Mouse (Mus musculus): ENCODE measurements around the gene Plin3. TPM values are rescaled to one million over a fixed set of nuclear protein-coding genes. Genes with fewer than 3 reads are reported as not detected.

Plin3 gene
- polyA plus RNA-seq, 1 experiment from 2014 or later = 12.3 TPM

- Histone ChIP-seq H3K9ac (ENCODE audit: low read depth, low read length) (peak overlapping the region; percentile 95), H3K4me3 (ENCODE audit: low read depth, low read length) (peak overlapping the region; percentile 90), H3K27ac (ENCODE audit: low read length) (peak overlapping the region; percentile 96), H3K27me3 (ENCODE audit: control insufficient read depth, insufficient read depth, low read depth, low read length) (no peaks in the 10 kb centered on the region), H3K4me1 (ENCODE audit: control insufficient read depth, insufficient read depth, low read length) (peaks cover 35% of the 10 kb centered on the region), H3K36me3 (ENCODE audit: control insufficient read depth, insufficient read depth, low read length) (no peaks in the 10 kb centered on the region), H3K4me2 (ENCODE audit: low read length) (peak overlapping the region; percentile 76), H3K9me3 (replicated peaks; ENCODE audit: control insufficient read depth, low read length, poor library complexity, severe bottlenecking) (no peaks in the 10 kb centered on the region)
- peak; percentile 46; the same call in 1 of the 2 replicates for ATAC-seq
- 1% methylated on average over 59 of the region's 67 CpGs for WGBS
These were observed 33.8 kb upstream of the Plin3 start for GRCm38 (mm10) chr17:56326153-56327147.

- Histone ChIP-seq H3K9me3 (replicated peaks; ENCODE audit: control insufficient read depth, low read length, poor library complexity, severe bottlenecking) (no peaks in the 10 kb centered on the region), H3K9ac (ENCODE audit: low read depth, low read length) (peak within 1 kb of the TSS; percentile 95), H3K36me3 (ENCODE audit: control insufficient read depth, insufficient read depth, low read length) (no peaks in the 10 kb centered on the region), H3K27me3 (ENCODE audit: control insufficient read depth, insufficient read depth, low read depth, low read length) (no peaks in the 10 kb centered on the region), H3K4me2 (ENCODE audit: low read length) (peak within 1 kb of the TSS; percentile 76), H3K27ac (ENCODE audit: low read length) (peak within 1 kb of the TSS; percentile 96), H3K4me3 (ENCODE audit: low read depth, low read length) (peak within 1 kb of the TSS; percentile 90), H3K4me1 (ENCODE audit: control insufficient read depth, insufficient read depth, low read length) (peaks cover 28% of the 10 kb centered on the region)
- WGBS = under 1% methylated on average over 50 of the region's 57 CpGs
- ATAC-seq = peak; percentile 100
These were observed 32.9 kb upstream of the Plin3 start, which contains the start of gene Kdm4b for GRCm38 (mm10) chr17:56325450-56326152. Gene Kdm4b (plus strand): TSS chr17:56326062.

- Histone ChIP-seq H3K27me3 (ENCODE audit: control insufficient read depth, insufficient read depth, low read depth, low read length) (no peaks in the 10 kb centered on the region), H3K36me3 (ENCODE audit: control insufficient read depth, insufficient read depth, low read length) (no peaks in the 10 kb centered on the region), H3K27ac (ENCODE audit: low read length) (no peak overlapping the region), H3K4me1 (ENCODE audit: control insufficient read depth, insufficient read depth, low read length) (peaks cover 20% of the 10 kb centered on the region), H3K9ac (ENCODE audit: low read depth, low read length) (no peak overlapping the region), H3K9me3 (replicated peaks; ENCODE audit: control insufficient read depth, low read length, poor library complexity, severe bottlenecking) (no peaks in the 10 kb centered on the region), H3K4me3 (ENCODE audit: low read depth, low read length) (no peak overlapping the region), H3K4me2 (ENCODE audit: low read length) (no peak overlapping the region)
- 75% methylated on average over 3 of the region's 3 CpGs for WGBS
- ATAC-seq = no peak
These were observed 31.7 kb upstream of the Plin3 start for GRCm38 (mm10) chr17:56324419-56324818.

DNA sequence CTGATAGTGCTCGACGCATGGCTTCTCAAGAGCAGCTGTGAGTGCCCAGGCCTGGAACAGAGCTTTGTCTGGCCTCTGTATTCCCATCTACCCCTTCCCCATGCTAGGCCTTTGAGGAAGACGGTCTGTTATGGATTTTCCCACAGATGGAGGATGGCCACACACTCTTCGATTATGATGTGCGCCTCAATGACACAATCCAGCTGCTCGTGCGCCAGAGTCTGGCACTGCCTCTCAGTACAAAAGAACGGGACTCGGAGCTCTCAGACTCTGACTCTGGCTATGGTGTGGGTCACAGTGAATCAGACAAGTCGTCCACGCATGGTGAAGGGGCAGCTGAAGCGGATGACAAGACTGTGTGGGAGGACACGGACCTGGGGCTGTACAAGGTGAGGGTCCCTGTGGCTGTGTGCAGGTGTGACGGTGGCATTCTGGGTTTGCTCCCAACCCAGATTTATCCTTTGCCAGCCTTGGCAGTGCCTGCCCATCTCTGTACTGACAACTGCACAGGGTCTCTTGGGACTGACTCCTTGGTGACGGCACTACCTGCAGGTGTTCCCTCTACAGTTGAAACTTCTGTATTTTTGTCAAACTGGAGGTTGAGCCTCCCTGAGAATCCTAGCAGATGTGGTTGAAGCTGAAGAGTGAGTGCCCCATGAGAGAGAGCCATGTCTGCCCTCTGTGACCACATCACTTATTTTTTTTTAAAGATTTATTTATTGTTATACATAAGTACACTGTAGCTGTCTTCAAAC, 16.7 kb upstream of the Plin3 start:
- WGBS = 90% methylated on average over 15 of the region's 15 CpGs
- Histone ChIP-seq H3K4me2 (ENCODE audit: low read length) (no peak overlapping the region), H3K36me3 (ENCODE audit: control insufficient read depth, insufficient read depth, low read length) (no peaks in the 10 kb centered on the region; the same call in 1 of the 2 replicates), H3K9ac (ENCODE audit: low read depth, low read length) (no peak overlapping the region), H3K27me3 (ENCODE audit: control insufficient read depth, insufficient read depth, low read depth, low read length) (no peaks in the 10 kb centered on the region), H3K4me3 (ENCODE audit: low read depth, low read length) (no peak overlapping the region), H3K9me3 (replicated peaks; ENCODE audit: control insufficient read depth, low read length, poor library complexity, severe bottlenecking) (no peaks in the 10 kb centered on the region), H3K27ac (ENCODE audit: low read length) (no peak overlapping the region), H3K4me1 (ENCODE audit: control insufficient read depth, insufficient read depth, low read length) (0 out of 2 replicates have a peak, but pooled peaks cover 3% of the 10 kb centered on the region)
- ATAC-seq = no peak

DNA sequence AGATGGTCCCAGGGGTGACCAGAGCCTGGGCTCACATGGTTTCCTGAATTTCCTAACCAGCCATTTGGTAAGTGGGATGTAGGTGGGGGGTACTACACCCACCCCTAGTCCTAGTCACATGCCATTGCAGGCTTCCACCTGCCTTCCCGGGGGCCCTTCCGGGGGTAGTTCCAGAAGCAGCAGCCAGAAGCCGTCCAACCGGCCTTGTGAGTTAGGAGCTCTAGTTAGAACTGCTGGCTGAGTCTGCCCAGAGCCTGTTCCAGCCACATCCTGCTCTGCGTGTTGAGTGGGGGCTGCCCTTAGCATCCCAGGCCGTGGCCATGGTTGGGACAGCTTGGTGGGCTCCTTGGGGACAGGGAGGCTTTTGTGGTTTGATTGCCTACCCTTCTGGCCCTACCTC, 15.4 kb upstream of the Plin3 start:
- Histone ChIP-seq H3K27me3 (ENCODE audit: control insufficient read depth, insufficient read depth, low read depth, low read length) (no peaks in the 10 kb centered on the region), H3K9me3 (replicated peaks; ENCODE audit: control insufficient read depth, low read length, poor library complexity, severe bottlenecking) (no peaks in the 10 kb centered on the region), H3K9ac (ENCODE audit: low read depth, low read length) (no peak overlapping the region), H3K36me3 (ENCODE audit: control insufficient read depth, insufficient read depth, low read length) (no peaks in the 10 kb centered on the region; the same call in 1 of the 2 replicates), H3K4me2 (ENCODE audit: low read length) (no peak overlapping the region), H3K27ac (ENCODE audit: low read length) (no peak overlapping the region), H3K4me3 (ENCODE audit: low read depth, low read length) (no peak overlapping the region), H3K4me1 (ENCODE audit: control insufficient read depth, insufficient read depth, low read length) (peaks cover 8% of the 10 kb centered on the region; the same call in 1 of the 2 replicates)
- no peak for ATAC-seq
- 88% methylated on average over 6 of the region's 6 CpGs for WGBS

DNA sequence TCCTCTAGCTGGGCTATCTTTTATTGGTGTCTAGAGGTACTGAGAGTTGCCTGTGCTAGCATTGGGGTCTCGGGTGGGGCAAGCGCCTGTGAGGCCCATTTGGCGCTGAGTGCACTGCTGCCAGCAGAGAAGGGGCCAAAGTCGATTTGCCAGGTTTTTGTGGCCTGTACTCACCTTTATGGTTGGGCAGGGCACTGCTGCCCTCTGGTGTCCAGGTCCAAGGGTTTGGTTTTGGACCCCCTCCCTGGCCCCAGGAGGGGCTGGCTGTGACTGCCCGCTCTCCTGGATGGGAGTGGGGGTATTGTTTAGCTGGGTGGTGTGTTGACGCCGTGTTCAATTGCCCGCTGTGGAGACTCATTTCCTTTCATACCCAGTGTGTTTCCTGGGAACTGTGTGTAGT, 13.2 kb upstream of the Plin3 start:
- ATAC-seq = no peak
- H3K9me3 ChIP-seq (replicated peaks; ENCODE audit: control insufficient read depth, low read length, poor library complexity, severe bottlenecking) = no peaks in the 10 kb centered on the region
- no peak overlapping the region for H3K4me2 ChIP-seq (ENCODE audit: low read length)
- 59% methylated on average over 8 of the region's 8 CpGs for WGBS
- H3K27ac ChIP-seq (ENCODE audit: low read length) = no peak overlapping the region
- H3K4me3 ChIP-seq (ENCODE audit: low read depth, low read length) = no peak overlapping the region
- peaks cover 8% of the 10 kb centered on the region; the same call in 1 of the 2 replicates for H3K4me1 ChIP-seq (ENCODE audit: control insufficient read depth, insufficient read depth, low read length)
- H3K36me3 ChIP-seq (ENCODE audit: control insufficient read depth, insufficient read depth, low read length) = no peaks in the 10 kb centered on the region
- no peak overlapping the region for H3K9ac ChIP-seq (ENCODE audit: low read depth, low read length)
- no peaks in the 10 kb centered on the region for H3K27me3 ChIP-seq (ENCODE audit: control insufficient read depth, insufficient read depth, low read depth, low read length)

DNA sequence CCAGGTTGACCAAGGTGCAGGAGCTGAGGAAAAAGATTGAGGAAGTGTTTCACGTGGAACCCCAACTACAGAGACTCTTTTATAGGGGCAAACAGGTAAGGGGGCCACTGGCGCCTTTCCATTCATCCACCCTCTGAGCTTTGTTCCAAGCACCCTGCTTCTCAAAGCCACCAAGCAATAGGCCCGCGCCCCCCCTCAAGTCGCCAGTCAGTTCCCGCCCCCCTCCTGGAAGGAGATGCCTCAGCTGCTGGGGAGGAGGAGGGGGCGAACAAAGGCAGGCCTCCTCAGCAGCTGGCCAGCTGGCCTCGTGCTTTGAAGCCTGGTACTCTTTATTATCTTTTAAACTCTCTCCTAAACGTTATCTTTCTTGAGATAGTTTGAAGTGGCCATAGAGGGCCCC, 12.5 kb upstream of the Plin3 start:
- no peak for ATAC-seq
- peaks cover 8% of the 10 kb centered on the region; the same call in 1 of the 2 replicates for H3K4me1 ChIP-seq (ENCODE audit: control insufficient read depth, insufficient read depth, low read length)
- H3K9ac ChIP-seq (ENCODE audit: low read depth, low read length) = no peak overlapping the region
- no peak overlapping the region; the same call in 1 of the 2 replicates for H3K4me2 ChIP-seq (ENCODE audit: low read length)
- H3K9me3 ChIP-seq (replicated peaks; ENCODE audit: control insufficient read depth, low read length, poor library complexity, severe bottlenecking) = no peaks in the 10 kb centered on the region
- no peaks in the 10 kb centered on the region for H3K36me3 ChIP-seq (ENCODE audit: control insufficient read depth, insufficient read depth, low read length)
- no peaks in the 10 kb centered on the region for H3K27me3 ChIP-seq (ENCODE audit: control insufficient read depth, insufficient read depth, low read depth, low read length)
- 22% methylated on average over 9 of the region's 9 CpGs for WGBS
- no peak overlapping the region for H3K27ac ChIP-seq (ENCODE audit: low read length)
- no peak overlapping the region for H3K4me3 ChIP-seq (ENCODE audit: low read depth, low read length)

DNA sequence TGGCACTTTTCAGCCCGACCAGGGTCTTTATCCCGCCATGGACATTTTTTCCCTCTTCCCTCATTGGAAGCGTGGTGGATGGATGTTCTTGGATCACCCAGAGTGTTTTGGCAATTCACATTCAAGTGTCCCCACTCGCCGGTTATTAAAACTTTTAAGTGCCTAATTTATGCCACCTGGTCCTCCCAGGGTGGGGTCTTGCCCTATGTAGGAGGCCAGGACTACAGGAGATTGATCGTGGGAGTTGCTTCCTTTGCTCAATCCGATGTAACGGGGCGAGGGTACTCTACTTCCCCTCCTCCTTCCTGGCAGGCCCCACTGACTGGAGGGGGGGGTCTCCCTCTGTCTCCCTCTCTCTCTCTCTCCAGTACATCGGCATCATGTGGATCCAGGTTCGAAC, 12.0 kb upstream of the Plin3 start:
- 0 out of 2 replicates have a peak, but pooled peaks have one; percentile 12 for ATAC-seq

More for the DNA sequence above, 12.0 kb upstream of the Plin3 start:
- Histone ChIP-seq H3K9me3 (replicated peaks; ENCODE audit: control insufficient read depth, low read length, poor library complexity, severe bottlenecking) (no peaks in the 10 kb centered on the region), H3K4me3 (ENCODE audit: low read depth, low read length) (peak overlapping the region; percentile 77), H3K36me3 (ENCODE audit: control insufficient read depth, insufficient read depth, low read length) (no peaks in the 10 kb centered on the region), H3K27me3 (ENCODE audit: control insufficient read depth, insufficient read depth, low read depth, low read length) (no peaks in the 10 kb centered on the region), H3K4me1 (ENCODE audit: control insufficient read depth, insufficient read depth, low read length) (peaks cover 8% of the 10 kb centered on the region; the same call in 1 of the 2 replicates), H3K27ac (ENCODE audit: low read length) (no peak overlapping the region), H3K4me2 (ENCODE audit: low read length) (peak overlapping the region; percentile 92), H3K9ac (ENCODE audit: low read depth, low read length) (peak overlapping the region; percentile 67; the same call in 1 of the 2 replicates)
- WGBS = 12% methylated on average over 11 of the region's 11 CpGs

All from midbrain, embryonic 16.5 days (tissue).